Mouse (Mus musculus) hindbrain, embryonic 15.5 days (tissue): ENCODE results near the gene Kif17. TPM values are rescaled to one million over a fixed set of nuclear protein-coding genes. Genes with fewer than 3 reads are reported as not detected.

Experiments
- ATAC-seq: fragments of 200-750 bp; cut with Nextera tagmentation; 2 replicates; pipeline ENCODE4 v1.8.0; 2017; ENCODE audit warnings: low read depth, moderate number of reproducible peaks, moderate TSS enrichment; ENCODE audit not compliant: low FRiP score
- H3K27ac ChIP-seq: fragments of 300-500 bp; sonication (generic); replicated peaks from 2 replicates; pipeline ENCODE4 v1.5.1; 2015; ENCODE audit warnings: mild to moderate bottlenecking, inconsistent platforms
- H3K27me3 ChIP-seq: fragments of 300-500 bp; sonication (generic); 2 replicates; pipeline ENCODE4 v1.6.1; 2015; ENCODE audit warnings: control low read depth, inconsistent platforms
- H3K36me3 ChIP-seq: fragments of 300-500 bp; sonication (generic); 2 replicates; pipeline ENCODE4 v1.6.1; 2015; ENCODE audit warnings: control low read depth, inconsistent platforms
- H3K4me1 ChIP-seq: fragments of 300-500 bp; sonication (generic); replicated peaks from 2 replicates; pipeline ENCODE4 v1.6.1; 2015; ENCODE audit warnings: control low read depth, inconsistent platforms
- H3K4me2 ChIP-seq: fragments of 300-500 bp; sonication (generic); 2 replicates; pipeline ENCODE4 v1.6.1; 2015; ENCODE audit warnings: moderate library complexity, mild to moderate bottlenecking, inconsistent platforms
- H3K4me3 ChIP-seq: fragments of 300-500 bp; sonication (generic); 2 replicates; pipeline ENCODE4 v1.5.1; 2015; ENCODE audit warnings: mild to moderate bottlenecking, inconsistent platforms
- H3K9ac ChIP-seq: fragments of 300-500 bp; sonication (generic); 2 replicates; pipeline ENCODE4 v1.6.1; 2015; ENCODE audit warnings: inconsistent platforms
- H3K9me3 ChIP-seq: fragments of 300-500 bp; sonication (generic); 2 replicates; pipeline ENCODE4 v1.6.1; 2016; ENCODE audit warnings: control low read depth, inconsistent platforms
- WGBS: fragments of 180-500 bp; shearing (Covaris S2); methylation state at CpG from one replicate; pipeline ENCODE4 v1.1.7; 2015; 5-methylcytosine and 5-hydroxymethylcytosine counted together
- polyA plus RNA-seq: library from polyadenylated mRNA; unstranded; fragments of >200 nt; fragmentation: Nextera tagmentation; extraction: Ambion mirVana; gene quantifications from 2 replicates; pipeline ENCODE4 v1.2.1, GENCODE M21; 2015

Gene Kif17
- polyA plus RNA-seq, 1 experiment from 2014 or later = 4.5 TPM

- H3K27me3 ChIP-seq = no peaks in the 10 kb centered on the region
- no peak overlapping the region for H3K27ac ChIP-seq
- no peak for ATAC-seq
- no peaks in the 10 kb centered on the region for H3K9me3 ChIP-seq
- H3K36me3 ChIP-seq = peaks cover 28% of the 10 kb centered on the region
- H3K4me1 ChIP-seq = peaks cover 28% of the 10 kb centered on the region
- no peak overlapping the region for H3K4me3 ChIP-seq
- H3K4me2 ChIP-seq = no peak overlapping the region
- WGBS = 87% methylated on average over 7 of the region's 7 CpGs
- no peak overlapping the region for H3K9ac ChIP-seq
Observed at GRCm38 (mm10) chr4:138220761-138221160, 29.5 kb upstream of the Kif17 start.

DNA sequence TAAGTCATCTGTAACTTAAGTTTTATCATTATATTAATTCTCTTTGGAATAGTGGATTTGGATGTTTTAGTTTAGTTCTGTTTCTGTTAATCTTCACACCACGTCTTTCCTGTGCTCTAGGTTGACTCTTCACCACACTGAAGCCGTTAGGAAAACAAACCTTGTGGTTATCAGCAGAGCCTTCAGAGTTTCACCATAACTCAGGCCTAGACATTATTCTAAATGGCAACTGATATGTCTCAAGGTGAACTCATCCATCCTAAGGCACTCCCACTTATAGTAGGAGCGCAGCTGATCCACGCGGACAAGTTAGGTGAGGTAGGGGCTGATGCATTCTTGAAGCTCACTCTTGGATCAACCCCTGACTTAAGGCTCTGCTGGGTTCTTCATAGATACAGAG lies 28.8 kb upstream of the Kif17 start:
- no peaks in the 10 kb centered on the region for H3K9me3 ChIP-seq
- 94% methylated on average over 5 of the region's 5 CpGs for WGBS

DNA sequence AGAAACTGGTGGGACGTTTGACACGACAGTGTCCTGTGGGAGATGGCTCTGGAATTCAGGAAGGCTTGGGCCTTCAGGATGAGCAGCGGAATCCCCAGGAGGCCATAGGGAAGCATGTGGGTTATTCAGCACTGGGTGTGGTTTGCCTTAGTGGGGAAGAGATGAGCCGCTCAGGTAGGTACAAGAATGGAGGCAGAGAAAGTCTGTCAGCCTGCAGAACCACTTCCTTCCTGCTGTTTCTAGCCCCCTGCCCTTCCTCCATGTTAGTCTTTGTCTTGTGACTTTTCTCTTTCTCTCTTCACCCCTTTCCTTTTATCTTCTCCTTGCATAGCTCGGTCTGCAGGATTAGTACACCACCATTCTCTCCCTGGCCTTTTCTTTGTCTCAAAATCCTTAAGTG lies 27.8 kb upstream of the Kif17 start:
- H3K27me3 ChIP-seq = no peaks in the 10 kb centered on the region
- H3K4me3 ChIP-seq = no peak overlapping the region
- ATAC-seq = no peak
- no peak overlapping the region for H3K4me2 ChIP-seq
- H3K27ac ChIP-seq = no peak overlapping the region
- no peaks in the 10 kb centered on the region for H3K9me3 ChIP-seq
- 84% methylated on average over 5 of the region's 5 CpGs for WGBS
- H3K9ac ChIP-seq = no peak overlapping the region
- H3K4me1 ChIP-seq = peaks cover 25% of the 10 kb centered on the region
- peaks cover 43% of the 10 kb centered on the region for H3K36me3 ChIP-seq

More for the DNA sequence above, 28.8 kb upstream of the Kif17 start:
- H3K27ac ChIP-seq = no peak overlapping the region
- H3K4me3 ChIP-seq = no peak overlapping the region
- H3K36me3 ChIP-seq = peaks cover 35% of the 10 kb centered on the region
- ATAC-seq = no peak
- H3K27me3 ChIP-seq = no peaks in the 10 kb centered on the region
- H3K4me1 ChIP-seq = peaks cover 25% of the 10 kb centered on the region
- no peak overlapping the region for H3K4me2 ChIP-seq
- H3K9ac ChIP-seq = no peak overlapping the region

DNA sequence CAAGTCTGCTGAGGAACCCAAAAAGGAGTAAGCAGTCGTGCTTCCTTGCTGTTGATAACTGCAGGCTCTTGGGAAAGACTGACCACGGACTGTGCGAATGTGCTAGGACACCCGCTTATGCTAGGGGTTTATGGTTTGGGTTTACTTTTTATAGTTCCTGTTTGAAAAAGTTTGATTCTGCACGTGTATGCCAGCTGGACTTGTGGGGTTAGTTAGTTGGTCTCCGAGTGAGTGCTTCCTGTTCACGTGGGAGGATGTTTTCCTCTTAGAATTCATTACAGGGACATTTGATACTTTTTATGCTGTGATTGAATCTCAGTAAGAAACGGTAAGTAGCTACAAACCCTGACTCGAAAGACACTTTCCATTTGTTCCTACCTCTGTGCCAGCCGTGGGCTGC lies 26.6 kb upstream of the Kif17 start:
- Histone ChIP-seq H3K9ac (no peak overlapping the region), H3K27me3 (no peaks in the 10 kb centered on the region), H3K4me1 (peaks cover 15% of the 10 kb centered on the region), H3K4me3 (no peak overlapping the region), H3K9me3 (no peaks in the 10 kb centered on the region), H3K4me2 (no peak overlapping the region), H3K36me3 (peaks cover 55% of the 10 kb centered on the region), H3K27ac (no peak overlapping the region)
- 88% methylated on average over 10 of the region's 10 CpGs for WGBS
- no peak for ATAC-seq

DNA sequence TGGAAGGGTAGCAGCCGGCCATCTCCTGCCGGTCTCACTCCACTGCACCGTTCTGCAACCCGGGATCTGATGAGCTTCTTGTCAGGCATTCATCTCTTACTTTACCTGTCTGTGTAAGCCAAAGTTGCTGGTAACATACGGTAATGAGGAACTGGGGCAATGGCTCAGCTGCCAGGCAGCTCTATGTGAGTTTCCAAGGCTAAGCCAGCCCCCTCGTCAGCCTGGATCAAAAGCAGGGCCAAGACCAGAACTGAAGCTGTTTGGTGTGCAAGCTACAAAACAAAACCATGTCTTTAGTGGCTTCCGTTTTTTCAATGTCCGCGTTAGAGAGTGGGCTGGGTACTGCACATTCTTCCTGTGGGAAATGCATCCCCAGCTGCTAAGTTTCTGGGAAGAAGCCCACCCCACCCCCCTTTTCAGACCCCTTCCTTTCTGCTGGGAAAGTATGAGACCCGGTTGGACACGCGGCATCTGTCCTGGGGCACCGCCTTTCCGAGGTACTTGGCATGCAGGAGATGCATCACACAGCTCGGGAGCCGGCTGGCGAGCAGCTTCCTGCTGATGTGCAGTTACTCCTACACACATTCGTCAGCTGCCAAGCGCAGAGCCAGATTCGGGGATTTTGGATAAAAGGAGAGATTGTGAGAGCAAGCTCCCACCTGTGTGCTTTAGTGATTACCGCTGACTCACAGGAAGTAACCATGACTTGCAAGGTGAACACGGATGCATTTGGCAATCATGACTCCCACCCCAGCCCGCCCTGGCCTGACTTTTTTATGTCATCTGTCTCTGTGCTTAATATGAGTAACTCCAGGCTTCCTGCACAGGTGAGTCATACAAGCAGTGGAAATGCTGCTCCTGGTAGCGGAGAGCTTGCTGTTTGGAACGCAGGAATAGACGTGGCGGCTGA lies 3.2 kb upstream of the Kif17 start:
- WGBS = 51% methylated on average over 27 of the region's 27 CpGs
- H3K27me3 ChIP-seq = no peaks in the 10 kb centered on the region
- H3K36me3 ChIP-seq = peaks cover 25% of the 10 kb centered on the region
- H3K4me1 ChIP-seq = peaks cover 28% of the 10 kb centered on the region
- H3K9me3 ChIP-seq = no peaks in the 10 kb centered on the region
- H3K4me2 ChIP-seq = no peak overlapping the region
- H3K4me3 ChIP-seq = no peak overlapping the region
- ATAC-seq = no peak
- H3K27ac ChIP-seq = peak overlapping the region; percentile 32
- H3K9ac ChIP-seq = no peak overlapping the region

DNA sequence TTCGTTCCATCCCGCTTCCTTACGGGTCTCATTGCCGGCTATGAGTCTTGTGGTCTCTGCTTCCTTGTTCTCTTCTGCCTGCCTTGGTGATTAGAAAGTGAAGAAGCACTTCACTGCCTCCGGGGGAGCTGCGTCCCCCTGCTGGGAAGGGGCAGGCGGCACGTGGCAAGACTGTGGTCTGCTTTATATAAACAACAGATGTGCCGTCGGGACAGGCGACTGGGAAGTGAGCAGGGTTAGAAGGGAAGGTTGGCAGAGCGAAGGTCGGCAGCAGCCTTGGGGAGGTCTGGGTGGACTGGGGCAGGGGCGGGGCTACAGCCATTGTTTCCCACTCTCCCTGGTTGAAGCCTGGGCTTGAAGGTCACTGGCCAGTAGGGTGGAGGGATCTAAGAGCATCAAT lies 1.6 kb downstream of the Kif17 start:
- H3K36me3 ChIP-seq = 0 out of 2 replicates have a peak, but pooled peaks cover 3% of the 10 kb centered on the region
- no peaks in the 10 kb centered on the region for H3K9me3 ChIP-seq
- peak overlapping the region; percentile 95 for H3K4me2 ChIP-seq
- peak overlapping the region; percentile 70 for H3K4me3 ChIP-seq
- no peak for ATAC-seq
- H3K27me3 ChIP-seq = no peaks in the 10 kb centered on the region
- H3K9ac ChIP-seq = peak overlapping the region; percentile 57
- WGBS = under 1% methylated on average over 14 of the region's 14 CpGs
- H3K4me1 ChIP-seq = peaks cover 38% of the 10 kb centered on the region
- peak overlapping the region; percentile 43; the same call in 1 of the 2 replicates for H3K27ac ChIP-seq

GRCm38 (mm10) chr4:138252231-138252630 lies 2.0 kb downstream of the Kif17 start:
- WGBS = 17% methylated on average over 5 of the region's 5 CpGs
- H3K4me1 ChIP-seq = peaks cover 38% of the 10 kb centered on the region
- H3K4me3 ChIP-seq = peak overlapping the region; percentile 70
- H3K36me3 ChIP-seq = 0 out of 2 replicates have a peak, but pooled peaks cover 3% of the 10 kb centered on the region
- no peak for ATAC-seq
- H3K27me3 ChIP-seq = no peaks in the 10 kb centered on the region
- H3K4me2 ChIP-seq = peak overlapping the region; percentile 95
- peak overlapping the region; percentile 43; the same call in 1 of the 2 replicates for H3K27ac ChIP-seq
- H3K9ac ChIP-seq = peak overlapping the region; percentile 57
- H3K9me3 ChIP-seq = no peaks in the 10 kb centered on the region

DNA sequence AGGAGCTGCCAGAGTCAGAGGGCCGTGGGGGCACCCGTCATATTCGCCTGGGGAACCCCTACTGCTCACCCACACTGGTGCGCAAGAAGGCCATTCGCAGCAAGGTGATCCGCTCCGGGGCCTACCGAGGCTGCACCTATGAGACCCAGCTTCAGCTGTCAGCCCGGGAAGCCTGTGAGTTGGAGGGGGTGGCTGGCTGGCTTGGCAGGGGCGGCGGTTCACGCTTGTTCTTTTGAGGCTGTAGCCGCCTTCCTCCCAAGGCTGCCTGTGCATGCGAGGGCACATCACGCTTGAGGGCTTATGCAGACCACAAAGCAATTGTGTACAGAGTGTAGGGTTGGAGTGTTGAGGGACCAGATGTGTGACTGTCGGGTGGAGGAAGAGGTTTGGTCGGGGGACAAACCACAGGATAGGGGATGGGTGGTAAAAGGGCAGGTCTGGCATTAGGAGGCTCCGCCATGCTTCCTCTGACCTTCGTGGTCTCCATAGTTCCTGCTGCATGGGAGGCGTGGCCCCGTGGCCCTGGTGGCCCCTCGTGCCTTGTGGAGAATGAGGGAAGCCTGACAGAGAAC lies 7.0 kb downstream of the Kif17 start:
- WGBS = 80% methylated on average over 22 of the region's 22 CpGs
- no peaks in the 10 kb centered on the region for H3K27me3 ChIP-seq

GRCm38 (mm10) chr4:138258663-138259062 lies 8.4 kb downstream of the Kif17 start:
- WGBS = 87% methylated on average over 7 of the region's 7 CpGs
- no peak for ATAC-seq
- no peaks in the 10 kb centered on the region for H3K27me3 ChIP-seq
- no peak overlapping the region for H3K4me2 ChIP-seq
- H3K9me3 ChIP-seq = no peaks in the 10 kb centered on the region
- H3K4me1 ChIP-seq = peaks cover 13% of the 10 kb centered on the region
- H3K36me3 ChIP-seq = no peaks in the 10 kb centered on the region
- H3K27ac ChIP-seq = no peak overlapping the region
- no peak overlapping the region for H3K9ac ChIP-seq
- no peak overlapping the region for H3K4me3 ChIP-seq

More for the DNA sequence above, 7.0 kb downstream of the Kif17 start:
- H3K36me3 ChIP-seq = no peaks in the 10 kb centered on the region
- H3K4me2 ChIP-seq = no peak overlapping the region
- H3K9me3 ChIP-seq = no peaks in the 10 kb centered on the region
- no peak overlapping the region for H3K4me3 ChIP-seq
- peaks cover 12% of the 10 kb centered on the region for H3K4me1 ChIP-seq
- ATAC-seq = no peak
- no peak overlapping the region for H3K27ac ChIP-seq
- H3K9ac ChIP-seq = no peak overlapping the region

- WGBS = 81% methylated on average over 5 of the region's 5 CpGs
- ATAC-seq = no peak
- H3K4me2 ChIP-seq = no peak overlapping the region
Observed at GRCm38 (mm10) chr4:138259482-138259881, 9.2 kb downstream of the Kif17 start.

DNA sequence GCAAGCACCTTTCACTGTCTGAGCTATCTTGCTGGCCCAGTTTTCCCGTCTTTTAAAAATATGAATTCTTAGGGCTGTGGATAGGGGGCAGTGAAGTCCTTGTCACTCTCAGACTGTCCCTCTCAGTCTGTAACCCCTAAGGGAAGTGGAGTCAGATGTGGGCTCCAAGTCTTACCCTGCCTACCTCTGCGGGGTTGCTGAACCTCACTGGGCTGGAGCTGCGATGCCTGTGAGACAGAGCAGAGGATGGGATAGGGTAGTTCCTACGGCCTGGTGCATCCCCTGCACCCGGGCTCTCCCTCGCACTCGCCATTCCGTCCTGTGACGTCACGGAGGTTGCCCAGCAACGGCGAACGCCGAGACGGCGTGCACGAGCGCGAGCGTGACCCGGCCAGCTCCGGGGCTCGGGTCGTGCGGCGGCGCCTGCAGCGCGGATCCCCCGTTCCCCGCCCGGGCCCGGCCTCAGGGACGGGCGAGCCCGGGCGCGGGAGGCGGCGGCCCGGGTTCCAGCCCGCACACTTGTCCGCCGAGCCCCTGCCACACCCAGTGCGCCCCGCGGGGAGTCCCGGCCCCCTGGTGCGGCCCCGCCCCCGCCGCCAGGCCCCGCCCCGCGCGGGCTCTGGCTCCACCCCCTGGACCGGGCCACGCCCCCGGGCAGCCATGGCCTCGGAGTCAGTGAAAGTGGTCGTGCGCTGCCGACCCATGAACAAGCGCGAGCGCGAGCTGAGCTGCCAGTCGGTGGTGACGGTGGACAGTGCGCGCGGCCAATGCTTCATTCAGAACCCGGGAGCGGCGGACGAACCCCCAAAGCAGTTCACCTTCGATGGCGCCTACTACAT lies 11.8 kb downstream of the Kif17 start:
- ATAC-seq = peak; percentile 92
- Histone ChIP-seq H3K36me3 (no peaks in the 10 kb centered on the region), H3K9me3 (no peaks in the 10 kb centered on the region), H3K9ac (peak overlapping the region; percentile 40), H3K27ac (peak overlapping the region; percentile 73), H3K4me2 (peak overlapping the region; percentile 80), H3K4me1 (peaks cover 13% of the 10 kb centered on the region), H3K27me3 (no peaks in the 10 kb centered on the region), H3K4me3 (peak overlapping the region; percentile 58)
- WGBS = under 1% methylated on average over 70 of the region's 78 CpGs

More at GRCm38 (mm10) chr4:138259482-138259881, 9.2 kb downstream of the Kif17 start:
- Histone ChIP-seq H3K27me3 (no peaks in the 10 kb centered on the region), H3K27ac (no peak overlapping the region), H3K36me3 (no peaks in the 10 kb centered on the region), H3K4me1 (peaks cover 13% of the 10 kb centered on the region), H3K9me3 (no peaks in the 10 kb centered on the region), H3K9ac (no peak overlapping the region), H3K4me3 (no peak overlapping the region)
